Comparison of ENCODE assay signal across 29 mouse cellular contexts in genomic region chr4:140202196-140202595, GRCm38 (mm10). TPM values are rescaled to one million over a fixed set of nuclear protein-coding genes. Genes with fewer than 3 reads are reported as not detected.
A peak's percentile ranks its signal among the peaks of the same experiment; 100 is the strongest.
DNase-seq lines count a peak whose midpoint lies in the region; ATAC-seq and TF ChIP-seq lines count a peak whose summit lies in the region.
"Had no signal": no experiment of that assay in that cellular context is flagged by ENCODE, and none has a peak within 500 bp of the region (broad histone marks: within the 10 kb centered on the region; RNA-seq: fewer than 3 reads in every experiment).

No protein-coding gene starts in this region.

- WGBS in midbrain, embryonic 14.5 days: 48% methylated on average over 6 of the region's 6 CpGs

- H3K9ac ChIP-seq in ES-E14 (ENCODE audit: insufficient read depth, low read depth, low read length, poor library complexity, severe bottlenecking): no peak overlapping the region
- no peak overlapping the region for H3K9ac ChIP-seq in midbrain, embryonic 14.5 days (replicated peaks; ENCODE audit: low read length)
- H3K9ac ChIP-seq: embryonic facial prominence, embryonic 13.5 days; embryonic facial prominence, embryonic 15.5 days; forebrain, embryonic 12.5 days; forebrain, postnatal 0 days had no signal

- H3K4me1 ChIP-seq in E14TG2a.4 (replicated peaks; ENCODE audit: low read depth, low read length): peaks cover 70% of the 10 kb centered on the region
- peaks cover 7 to 8% of the 10 kb centered on the region in 2 experiments; a peak in 2 of 4 replicates for H3K4me1 ChIP-seq in ES-E14 (ENCODE audit: control insufficient read depth in 2 of 2, insufficient read depth in 2 of 2, low read length in 2 of 2, poor library complexity in 1 of 2)
- H3K4me1 ChIP-seq in midbrain, embryonic 14.5 days (ENCODE audit: control insufficient read depth, insufficient read depth, low read length): peaks cover 13% of the 10 kb centered on the region; the same call in 1 of the 2 replicates
- H3K4me1 ChIP-seq: embryonic facial prominence, embryonic 13.5 days; embryonic facial prominence, embryonic 15.5 days had no signal

- 0 out of 2 replicates have a peak, but pooled peaks cover under 1% of the 10 kb centered on the region for H3K27me3 ChIP-seq in E14TG2a.4 (ENCODE audit: insufficient read depth, low read length)
- H3K27me3 ChIP-seq in midbrain, embryonic 14.5 days (ENCODE audit: control insufficient read depth, insufficient read depth, low read length): no peaks in the 10 kb centered on the region
- H3K27me3 ChIP-seq: embryonic facial prominence, embryonic 13.5 days; embryonic facial prominence, embryonic 15.5 days; forebrain, embryonic 12.5 days had no signal

- TF ChIP-seq CTCF in E14TG2a.4 (conservative IDR thresholded peaks at IDR 0.05; ENCODE audit: low read length): no peak

- in situ Hi-C loops in ES-E14 (cut with MboI; ENCODE audit: low sequenced_read_pairs in 2 of 2, unreplicated experiment in 2 of 2): no loop called here

- ATAC-seq in midbrain, embryonic 14.5 days (ENCODE audit: low FRiP score, low TSS enrichment): no peak
- no peak for ATAC-seq in granulocyte monocyte progenitor cell, adult 5-6 weeks (replicated peaks; ENCODE audit: poor library complexity, severe bottlenecking)
- ATAC-seq: activated CD4-positive, CD25-positive, alpha-beta regulatory T cell, adult 4 months; CD4-positive, CD25-positive, alpha-beta regulatory T cell, adult 4 months; forebrain, embryonic 14.5 days; forebrain, postnatal 0 days had no signal

- peak; percentile 35 for DNase-seq in embryo, embryonic 10 days (ENCODE audit: low spot score)
- DNase-seq in embryo, embryonic 9.5 days (ENCODE audit: extremely low spot score): no peak
- DNase-seq in ES-E14 (ENCODE audit: low read depth, low spot score): peak; percentile 50
- peak; percentile 46 for DNase-seq in WW6 (ENCODE audit: low read depth, low spot score)
- DNase-seq in thymus, postnatal 0 days (ENCODE audit: low spot score): no peak
- no peak for DNase-seq in midbrain, embryonic 14.5 days
- DNase-seq: adrenal gland, adult 8-10 months; adrenal gland, postnatal 14 days; adrenal gland, postnatal 36 days; B cell, adult 2 months; cerebellum, adult 18-20 months; cerebellum, adult 8-10 months; cerebellum, adult 9-11 months; cerebellum, postnatal 14 days; cerebellum, postnatal 36 days; forebrain, postnatal 0 days had no signal

- H3K9me3 ChIP-seq in E14TG2a.4 (ENCODE audit: low read length) (no peaks in the 10 kb centered on the region), ES-E14 (ENCODE audit: control insufficient read depth, insufficient read depth, low read depth, low read length) (no peaks in the 10 kb centered on the region)
- H3K9me3 ChIP-seq in midbrain, embryonic 14.5 days (ENCODE audit: control insufficient read depth, low read length): no peaks in the 10 kb centered on the region
- H3K9me3 ChIP-seq: embryonic facial prominence, embryonic 13.5 days; embryonic facial prominence, embryonic 15.5 days; forebrain, embryonic 12.5 days had no signal

- H3K36me3 ChIP-seq in E14TG2a.4 (ENCODE audit: insufficient read depth, low read length) (no peaks in the 10 kb centered on the region), ES-E14 (ENCODE audit: control insufficient read depth, insufficient read depth, low read length, poor library complexity, severe bottlenecking) (no peaks in the 10 kb centered on the region)
- no peaks in the 10 kb centered on the region for H3K36me3 ChIP-seq in midbrain, embryonic 14.5 days (ENCODE audit: control insufficient read depth, insufficient read depth, low read length)
- H3K36me3 ChIP-seq: embryonic facial prominence, embryonic 13.5 days; embryonic facial prominence, embryonic 15.5 days; forebrain, embryonic 10.5 days; forebrain, embryonic 12.5 days had no signal

- H3K27ac ChIP-seq in ES-E14 (ENCODE audit: insufficient read depth, low read depth, low read length, poor library complexity, severe bottlenecking): no peak overlapping the region
- no peak overlapping the region for H3K27ac ChIP-seq in midbrain, embryonic 14.5 days (replicated peaks; ENCODE audit: low read depth, low read length)
- H3K27ac ChIP-seq: embryonic facial prominence, embryonic 13.5 days; embryonic facial prominence, embryonic 15.5 days; forebrain, embryonic 10.5 days; forebrain, embryonic 12.5 days had no signal

- no peak overlapping the region for H3K4me2 ChIP-seq in midbrain, embryonic 14.5 days (ENCODE audit: low read length)
- H3K4me2 ChIP-seq: embryonic facial prominence, embryonic 13.5 days; embryonic facial prominence, embryonic 15.5 days; forebrain, embryonic 12.5 days had no signal

- H3K4me3 ChIP-seq in E14TG2a.4 (replicated peaks; ENCODE audit: low read length) (peak overlapping the region; percentile 52), ES-E14 (ENCODE audit: insufficient read depth in 1 of 2, low read depth in 1 of 2, low read length in 2 of 2, poor library complexity in 1 of 2, severe bottlenecking in 1 of 2) (peak overlapping the region in 1 of 2 experiments; percentile 59; a peak in 2 of 4 replicates)
- H3K4me3 ChIP-seq in midbrain, embryonic 14.5 days (replicated peaks; ENCODE audit: low read depth, low read length): no peak overlapping the region
- H3K4me3 ChIP-seq: embryonic facial prominence, embryonic 13.5 days; embryonic facial prominence, embryonic 15.5 days; erythroblast, embryonic 14.5 days; forebrain, embryonic 10.5 days; forebrain, embryonic 12.5 days had no signal

TF ChIP-seq in ES-E14, 5 proteins besides CTCF, POLR2A, EP300 and RAD21:
- TF ChIP-seq CHD2 (IDR thresholded peaks at IDR 0.05; ENCODE audit: low read depth, low read length) (peak; percentile 91), MAFK (IDR thresholded peaks at IDR 0.05; ENCODE audit: insufficient read depth, low read depth, low read length) (no peak), HCFC1 (IDR thresholded peaks at IDR 0.05; ENCODE audit: borderline replicate concordance, insufficient read depth, low read length) (no peak)

RNA-seq across cellular contexts. Expression of gene Igsf21, which starts 44.4 kb away (rescaled TPM):
- 2.5 and 6.9 TPM in 2 replicates for total RNA-seq in ES-E14 (2012; rRNA removed)
- 0.39 and 0.50 TPM in 2 replicates for polyA plus RNA-seq in thymus, postnatal 0 days (2015; fragmentation: Nextera tagmentation; extraction: Ambion mirVana)
- polyA plus RNA-seq in midbrain, embryonic 14.5 days (2014; fragmentation: Nextera tagmentation; extraction: Ambion mirVana): 64.9 and 77.6 TPM in 2 replicates
- total RNA-seq in granulocyte monocyte progenitor cell, adult 5-6 weeks (2014; fragmentation: Nextera tagmentation): not detected in 2 replicates
- not detected in 2 replicates for total RNA-seq in granulocyte monocyte progenitor cell, adult 5-6 weeks (2017)
- total RNA-seq: CH12.LX; common myeloid progenitor, adult 5-6 weeks; MEL had no signal
- polyA plus RNA-seq: activated CD4-positive, CD25-positive, alpha-beta regulatory T cell, adult 4 months; CD4-positive, CD25-positive, alpha-beta regulatory T cell, adult 4 months had no signal

Comparison
In these comparisons a context has a peak if more than half of its experiments do, and no peak if none do; other contexts are left out.
1. DNase-seq: peak in embryo, embryonic 10 days (single experiment), ES-E14 (single experiment) and WW6 (single experiment); none in embryo, embryonic 9.5 days (single experiment), thymus, postnatal 0 days (single experiment) and midbrain, embryonic 14.5 days (single experiment).